Mouse (Mus musculus): ENCODE measurements around the gene Rrbp1.

DNA sequence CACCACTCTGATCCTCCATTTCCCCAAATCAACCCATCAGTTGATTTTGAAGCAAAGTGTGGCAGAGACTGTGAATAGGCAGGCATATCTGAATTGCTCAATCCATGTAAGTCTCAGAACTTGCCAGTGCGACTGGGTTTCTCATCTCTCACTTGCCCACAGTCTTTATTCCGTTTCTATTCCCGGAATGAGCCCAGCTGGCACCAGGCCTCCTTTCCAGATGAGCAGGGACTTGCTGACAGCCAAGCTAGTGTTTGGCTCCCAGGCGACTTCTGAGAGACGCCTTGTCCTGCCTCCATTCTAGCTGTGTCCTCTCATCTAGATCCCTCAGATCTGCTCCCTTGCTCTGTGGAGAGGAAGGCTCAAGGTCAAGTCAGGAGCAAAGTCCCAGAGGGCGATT, 33.7 kb upstream of the Rrbp1 start:
- TF ChIP-seq TBP (IDR thresholded peaks at IDR 0.05; ENCODE audit: low read depth, low read length) (no peak), MAFK (IDR thresholded peaks at IDR 0.05; ENCODE audit: borderline replicate concordance, low read depth, low read length) (no peak), KAT2A (conservative IDR thresholded peaks at IDR 0.05; ENCODE audit: low read depth, low read length) (no peak), USF1 (IDR thresholded peaks at IDR 0.05; ENCODE audit: low read depth, low read length) (no peak)
